Mouse (Mus musculus): ENCODE results near the gene Nanos2. TPM values are rescaled to one million over a fixed set of nuclear protein-coding genes. Genes with fewer than 3 reads are reported as not detected.

Gene Nanos2
- polyA plus RNA-seq, 1 experiment from 2014 or later: 0.80 TPM

- peak overlapping the region; percentile 87; the same call in 1 of the 2 replicates for H3K27ac ChIP-seq
- ATAC-seq (replicated peaks): no peak
- 4% methylated on average over 31 of the region's 31 CpGs for WGBS
- no peaks in the 10 kb centered on the region for H3K27me3 ChIP-seq (replicated peaks)
- H3K4me3 ChIP-seq: peak overlapping the region; percentile 61
- peak overlapping the region; percentile 73 for H3K9ac ChIP-seq
- H3K4me1 ChIP-seq: peaks cover 46% of the 10 kb centered on the region
- H3K4me2 ChIP-seq: peak overlapping the region; percentile 91
- H3K36me3 ChIP-seq (replicated peaks): no peaks in the 10 kb centered on the region
- no peaks in the 10 kb centered on the region for H3K9me3 ChIP-seq
These were observed 5.1 kb downstream of the Nanos2 start for GRCm38 (mm10) chr7:18992294-18992675.

GRCm38 (mm10) chr7:18993036-18993435 is 5.8 kb downstream of the Nanos2 start:
- no peak for ATAC-seq (replicated peaks)
- H3K4me1 ChIP-seq: peaks cover 46% of the 10 kb centered on the region

GRCm38 (mm10) chr7:18998835-18999234 is 11.6 kb downstream of the Nanos2 start:
- Histone ChIP-seq H3K4me3 (no peak overlapping the region), H3K9ac (no peak overlapping the region), H3K9me3 (no peaks in the 10 kb centered on the region), H3K27ac (no peak overlapping the region), H3K4me2 (no peak overlapping the region), H3K27me3 (replicated peaks) (no peaks in the 10 kb centered on the region), H3K36me3 (replicated peaks) (no peaks in the 10 kb centered on the region), H3K4me1 (peaks cover 30% of the 10 kb centered on the region)
- no peak for ATAC-seq (replicated peaks)
- WGBS: 30% methylated on average over 9 of the region's 9 CpGs

More at GRCm38 (mm10) chr7:18993036-18993435, 5.8 kb downstream of the Nanos2 start:
- 0 out of 2 replicates have a peak overlapping the region, but pooled peaks have one; percentile 21 for H3K9ac ChIP-seq
- H3K27ac ChIP-seq: no peak overlapping the region
- no peaks in the 10 kb centered on the region for H3K36me3 ChIP-seq (replicated peaks)
- no peaks in the 10 kb centered on the region for H3K27me3 ChIP-seq (replicated peaks)
- peak overlapping the region; percentile 61 for H3K4me3 ChIP-seq
- H3K9me3 ChIP-seq: no peaks in the 10 kb centered on the region
- H3K4me2 ChIP-seq: peak overlapping the region; percentile 91
- 89% methylated on average over 5 of the region's 5 CpGs for WGBS

- peaks cover 26% of the 10 kb centered on the region for H3K4me1 ChIP-seq
These were observed 13.2 kb downstream of the Nanos2 start for GRCm38 (mm10) chr7:19000421-19000820.

GRCm38 (mm10) chr7:19001066-19001806 is 14.0 kb downstream of the Nanos2 start:
- H3K9me3 ChIP-seq: no peaks in the 10 kb centered on the region
- H3K9ac ChIP-seq: no peak overlapping the region
- H3K27ac ChIP-seq: peak overlapping the region; percentile 42; the same call in 1 of the 2 replicates
- peaks cover 6% of the 10 kb centered on the region; the same call in 1 of the 2 replicates for H3K36me3 ChIP-seq (replicated peaks)
- H3K27me3 ChIP-seq (replicated peaks): no peaks in the 10 kb centered on the region
- H3K4me1 ChIP-seq: peaks cover 34% of the 10 kb centered on the region
- ATAC-seq (replicated peaks): no peak
- H3K4me2 ChIP-seq: peak overlapping the region; percentile 42
- 47% methylated on average over 18 of the region's 18 CpGs for WGBS
- H3K4me3 ChIP-seq: peak overlapping the region; percentile 23

More at GRCm38 (mm10) chr7:19000421-19000820, 13.2 kb downstream of the Nanos2 start:
- peak overlapping the region; percentile 42 for H3K4me2 ChIP-seq
- ATAC-seq (replicated peaks): no peak
- H3K27ac ChIP-seq: no peak overlapping the region
- H3K4me3 ChIP-seq: peak overlapping the region; percentile 23
- no peaks in the 10 kb centered on the region for H3K27me3 ChIP-seq (replicated peaks)
- H3K36me3 ChIP-seq (replicated peaks): peaks cover 3% of the 10 kb centered on the region; the same call in 1 of the 2 replicates
- H3K9me3 ChIP-seq: no peaks in the 10 kb centered on the region
- H3K9ac ChIP-seq: no peak overlapping the region
- WGBS: 52% methylated on average over 10 of the region's 10 CpGs

- Histone ChIP-seq H3K4me2 (peak overlapping the region; percentile 42; the same call in 1 of the 2 replicates), H3K9me3 (no peaks in the 10 kb centered on the region), H3K4me3 (no peak overlapping the region), H3K27me3 (replicated peaks) (no peaks in the 10 kb centered on the region), H3K4me1 (peaks cover 39% of the 10 kb centered on the region), H3K36me3 (replicated peaks) (peaks cover 6% of the 10 kb centered on the region; the same call in 1 of the 2 replicates), H3K9ac (no peak overlapping the region), H3K27ac (no peak overlapping the region)
- no peak for ATAC-seq (replicated peaks)
- 78% methylated on average over 3 of the region's 3 CpGs for WGBS
These were observed 14.5 kb downstream of the Nanos2 start for GRCm38 (mm10) chr7:19001807-19002085.

GRCm38 (mm10) chr7:19002115-19002514 is 14.9 kb downstream of the Nanos2 start:
- H3K9ac ChIP-seq: peak overlapping the region; percentile 79; the same call in 1 of the 2 replicates
- H3K9me3 ChIP-seq: no peaks in the 10 kb centered on the region
- peak overlapping the region; percentile 77 for H3K4me2 ChIP-seq
- 44% methylated on average over 4 of the region's 4 CpGs for WGBS
- 0 out of 2 replicates have a peak overlapping the region, but pooled peaks have one; percentile 21 for H3K27ac ChIP-seq
- H3K4me1 ChIP-seq: peaks cover 42% of the 10 kb centered on the region
- peaks cover 9% of the 10 kb centered on the region for H3K36me3 ChIP-seq (replicated peaks)
- ATAC-seq (replicated peaks): no peak
- no peaks in the 10 kb centered on the region for H3K27me3 ChIP-seq (replicated peaks)
- H3K4me3 ChIP-seq: peak overlapping the region; percentile 45; the same call in 1 of the 2 replicates

- Histone ChIP-seq H3K27me3 (replicated peaks) (no peaks in the 10 kb centered on the region), H3K9me3 (no peaks in the 10 kb centered on the region), H3K4me2 (peak overlapping the region; percentile 77), H3K36me3 (replicated peaks) (peaks cover 10% of the 10 kb centered on the region), H3K9ac (peak overlapping the region; percentile 79), H3K4me3 (peak overlapping the region; percentile 45), H3K27ac (peak overlapping the region; percentile 70), H3K4me1 (peaks cover 49% of the 10 kb centered on the region)
- peak; percentile 56 for ATAC-seq (replicated peaks)
- WGBS: 3% methylated on average over 17 of the region's 17 CpGs
These were observed 15.8 kb downstream of the Nanos2 start for GRCm38 (mm10) chr7:19002848-19003498.

- Histone ChIP-seq H3K4me2 (peak within 1 kb of the TSS; percentile 96), H3K27ac (peak within 1 kb of the TSS; percentile 94), H3K4me1 (peaks cover 49% of the 10 kb centered on the region), H3K4me3 (peak within 1 kb of the TSS; percentile 85), H3K9me3 (no peaks in the 10 kb centered on the region), H3K27me3 (replicated peaks) (no peaks in the 10 kb centered on the region), H3K36me3 (replicated peaks) (peaks cover 10% of the 10 kb centered on the region), H3K9ac (peak within 1 kb of the TSS; percentile 92)
- under 1% methylated on average over 85 of the region's 90 CpGs for WGBS
- peak; percentile 70 for ATAC-seq (replicated peaks)
These were observed 16.9 kb downstream of the Nanos2 start, which contains the start of gene Irf2bp1 for GRCm38 (mm10) chr7:19003902-19004630. Gene Irf2bp1, plus strand, starts transcription at chr7:19004044.

GRCm38 (mm10) chr7:19004631-19005079 is 17.5 kb downstream of the Nanos2 start:
- peak overlapping the region; percentile 92 for H3K9ac ChIP-seq
- ATAC-seq (replicated peaks): peak; percentile 7
- peak overlapping the region; percentile 96 for H3K4me2 ChIP-seq
- peak overlapping the region; percentile 94 for H3K27ac ChIP-seq
- peaks cover 49% of the 10 kb centered on the region for H3K4me1 ChIP-seq
- no peaks in the 10 kb centered on the region for H3K9me3 ChIP-seq
- no peaks in the 10 kb centered on the region for H3K27me3 ChIP-seq (replicated peaks)
- H3K4me3 ChIP-seq: peak overlapping the region; percentile 85
- H3K36me3 ChIP-seq (replicated peaks): peaks cover 10% of the 10 kb centered on the region
- WGBS: 4% methylated on average over 34 of the region's 34 CpGs

- 83% methylated on average over 34 of the region's 34 CpGs for WGBS
- peak overlapping the region; percentile 85 for H3K4me3 ChIP-seq
- H3K27me3 ChIP-seq (replicated peaks): no peaks in the 10 kb centered on the region
- H3K4me1 ChIP-seq: peaks cover 47% of the 10 kb centered on the region
- ATAC-seq (replicated peaks): no peak
- peak overlapping the region; percentile 92; the same call in 1 of the 2 replicates for H3K9ac ChIP-seq
- H3K27ac ChIP-seq: no peak overlapping the region
- H3K36me3 ChIP-seq (replicated peaks): peaks cover 10% of the 10 kb centered on the region
- no peaks in the 10 kb centered on the region for H3K9me3 ChIP-seq
- H3K4me2 ChIP-seq: peak overlapping the region; percentile 96
These were observed 18.4 kb downstream of the Nanos2 start for GRCm38 (mm10) chr7:19005417-19006121.
